Mouse (Mus musculus): ENCODE results near the gene Pnpla5. TPM values are rescaled to one million over a fixed set of nuclear protein-coding genes. Genes with fewer than 3 reads are reported as not detected.

The Pnpla5 gene
- polyA plus RNA-seq, 1 experiment, result 0.05 TPM

DNA sequence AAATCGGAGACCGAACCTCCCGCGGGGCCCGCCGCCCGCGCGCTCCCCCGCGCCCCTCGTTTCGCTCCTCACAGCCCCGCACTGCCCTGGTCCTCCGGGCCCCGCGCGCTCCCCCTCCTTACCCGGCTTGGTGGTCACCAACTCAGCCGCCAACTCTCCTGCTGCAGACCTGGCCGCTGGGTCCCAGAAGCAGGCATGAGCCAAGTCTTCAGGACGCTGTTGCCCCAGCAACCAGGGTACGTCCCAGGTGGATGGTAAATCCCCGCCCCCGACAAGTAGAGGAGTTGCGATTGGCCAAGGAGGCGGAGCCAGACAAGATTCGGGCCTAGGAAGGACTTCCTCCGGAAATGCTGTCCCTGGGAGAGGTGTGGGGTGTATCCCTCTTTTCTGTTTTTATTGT, 57.8 kb downstream of the Pnpla5 start, which contains the start of gene Efcab6:
Efcab6 (minus strand) TSS at position 240 of the 400 bp plus-strand sequence.
- Histone ChIP-seq H3K27ac (ENCODE audit: insufficient read depth, low read depth, low read length) (no peak within 1 kb of the TSS), H3K36me3 (ENCODE audit: control insufficient read depth, insufficient read depth, low read length) (no peaks in the 10 kb centered on the region), H3K4me1 (ENCODE audit: control insufficient read depth, insufficient read depth, low read length) (no peaks in the 10 kb centered on the region), H3K4me3 (ENCODE audit: insufficient read depth, low read depth, low read length) (no peak within 1 kb of the TSS), H3K27me3 (replicated peaks; ENCODE audit: control insufficient read depth, insufficient read depth, low read length) (no peaks in the 10 kb centered on the region)
- no peak for DNase-seq
- WGBS, result 4% methylated on average over 24 of the region's 29 CpGs
- TF ChIP-seq POLR2A (IDR thresholded peaks at IDR 0.05; ENCODE audit: low read depth, low read length) (no peak), CTCF (conservative IDR thresholded peaks at IDR 0.05; ENCODE audit: insufficient read depth, insufficient read length, low read depth, low read length) (no peak)

Other genes starting within 250 kb of the Pnpla5 start
- 0.10 and 0.34 TPM in 2 replicates for gene Efcab6, start 57.8 kb downstream of the Pnpla5 start, polyA plus RNA-seq (2012; rRNA removed)
- 0.69 and 1.5 TPM in 2 replicates for gene Sult4a1, start 17.4 kb downstream of the Pnpla5 start, polyA plus RNA-seq (2012; rRNA removed)
- gene Pnpla3, start 44.7 kb upstream of the Pnpla5 start, polyA plus RNA-seq (2012; rRNA removed), result 28.4 and 40.6 TPM in 2 replicates
- gene Samm50, start 69.1 kb upstream of the Pnpla5 start, polyA plus RNA-seq (2012; rRNA removed), result 18.6 and 22.9 TPM in 2 replicates
- gene Parvb, start 108.9 kb upstream of the Pnpla5 start, polyA plus RNA-seq (2012; rRNA removed), result 7.1 and 8.5 TPM in 2 replicates
- gene Parvg, start 200.9 kb upstream of the Pnpla5 start, polyA plus RNA-seq (2012; rRNA removed), result 1.5 and 4.5 TPM in 2 replicates

Data from kidney, adult 2 months (tissue).